Mouse (Mus musculus) spleen, adult 2 months (tissue): ENCODE measurements around the gene Hist2h2ac.

Experiments used
- CTCF ChIP-seq: fragments of 200-500 bp; IDR thresholded peaks from 2 replicates; pipeline ENCODE4 v1.5.1; 2011; ENCODE audit warnings: mild to moderate bottlenecking, inconsistent platforms; ENCODE audit not compliant: insufficient read depth, insufficient read length, insufficient replicate concordance; ENCODE audit errors: extremely low read depth
- POLR2A ChIP-seq: fragments of 200-500 bp; IDR thresholded peaks from 2 replicates; pipeline ENCODE4 v1.6.1; 2011; ENCODE audit warnings: low read depth, low read length, inconsistent platforms

DNA sequence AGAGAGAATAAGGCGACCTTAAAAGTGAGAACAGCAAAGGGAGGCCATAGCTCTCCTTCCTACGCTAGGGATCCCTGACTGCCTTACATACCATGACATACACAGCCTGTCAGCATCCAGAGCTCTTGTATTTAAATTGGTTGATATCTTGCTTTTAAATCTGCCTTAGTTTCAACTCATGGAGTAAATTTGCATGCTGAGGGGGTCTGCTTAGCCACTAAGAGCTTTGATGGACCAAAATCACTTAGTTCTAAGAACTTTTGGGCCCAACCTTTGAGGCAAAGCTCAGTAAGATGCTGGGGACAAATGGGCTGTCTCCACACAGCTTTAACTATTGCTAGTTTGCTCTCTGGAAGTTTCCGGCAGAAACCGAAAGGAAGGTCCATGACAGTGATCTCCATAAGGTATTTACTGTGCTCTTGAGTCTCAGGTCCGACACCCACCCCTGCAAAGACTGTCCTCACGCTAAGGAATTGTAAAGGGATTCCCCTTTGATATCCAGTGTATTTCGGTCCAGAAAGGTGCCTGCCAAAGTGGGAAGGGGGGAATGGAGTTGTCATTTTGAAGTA, 16.7 kb upstream of the Hist2h2ac start:
- no peak for TF ChIP-seq POLR2A
- no peak for TF ChIP-seq CTCF
